Mouse (Mus musculus) heart, adult 18-20 months (tissue): Measurements from ENCODE around the gene Rufy1. TPM values are rescaled to one million over a fixed set of nuclear protein-coding genes. Genes with fewer than 3 reads are reported as not detected.

Experiments used
- DNase-seq, 2 experiments: peaks; one replicate each; pipeline ENCODE4 v3.0.0; 2021 to 2022; ENCODE audit warnings: mixed read lengths in 1 of 2
- total RNA-seq, 2 experiments: library from RNA; stranded (reverse); gene quantifications; 2 replicates each; pipeline ENCODE4 v1.2.3; 2021

The Rufy1 gene
- total RNA-seq, 2 experiments from 2014 or later, result 28.3 to 35.5 TPM

GRCm38 (mm10) chr11:50431134-50432068 is 476 bp upstream of the Rufy1 start:
- DNase-seq, result peak; percentile 20 to 25

GRCm38 (mm10) chr11:50426056-50426455 is 4.9 kb downstream of the Rufy1 start:
- no peak for DNase-seq

GRCm38 (mm10) chr11:50421934-50422780 is 8.8 kb downstream of the Rufy1 start:
- DNase-seq, result peak; percentile 29 to 36

- no peak for DNase-seq
Observed at GRCm38 (mm10) chr11:50421461-50421860, 9.5 kb downstream of the Rufy1 start.

GRCm38 (mm10) chr11:50417856-50418255 is 13.1 kb downstream of the Rufy1 start:
- no peak for DNase-seq

- DNase-seq, result no peak
Observed at GRCm38 (mm10) chr11:50415563-50416241, 15.2 kb downstream of the Rufy1 start.

- no peak for DNase-seq
Observed at GRCm38 (mm10) chr11:50407235-50407634, 23.7 kb downstream of the Rufy1 start.

- DNase-seq, result peak; percentile 60 to 68
Observed at GRCm38 (mm10) chr11:50403367-50404014, 27.4 kb downstream of the Rufy1 start.

GRCm38 (mm10) chr11:50402481-50402880 is 28.4 kb downstream of the Rufy1 start:
- DNase-seq, result no peak

GRCm38 (mm10) chr11:50398803-50399202 is 32.1 kb downstream of the Rufy1 start:
- no peak for DNase-seq

GRCm38 (mm10) chr11:50397316-50397715 is 33.6 kb downstream of the Rufy1 start:
- no peak for DNase-seq

GRCm38 (mm10) chr11:50396766-50397307 is 34.1 kb downstream of the Rufy1 start:
- no peak for DNase-seq

- no peak for DNase-seq
Observed at GRCm38 (mm10) chr11:50394731-50395130, 36.2 kb downstream of the Rufy1 start.

GRCm38 (mm10) chr11:50393306-50393705 is 37.6 kb downstream of the Rufy1 start:
- no peak for DNase-seq

- DNase-seq, result no peak
Observed at GRCm38 (mm10) chr11:50391272-50391960, 39.5 kb downstream of the Rufy1 start.

GRCm38 (mm10) chr11:50389616-50390015 is 41.3 kb downstream of the Rufy1 start:
- DNase-seq, result no peak

- no peak for DNase-seq
Observed at GRCm38 (mm10) chr11:50389011-50389410, 41.9 kb downstream of the Rufy1 start.

GRCm38 (mm10) chr11:50388217-50388929 is 42.6 kb downstream of the Rufy1 start:
- no peak for DNase-seq

- no peak for DNase-seq
Observed at GRCm38 (mm10) chr11:50387697-50388096, 43.2 kb downstream of the Rufy1 start.

GRCm38 (mm10) chr11:50387167-50387679 is 43.7 kb downstream of the Rufy1 start:
- DNase-seq, result no peak
